Mouse (Mus musculus): ENCODE data around the gene Ncf2.

- no peak for TF ChIP-seq ZNF384 (IDR thresholded peaks at IDR 0.05; ENCODE audit: low read depth, low read length)
- no peak for TF ChIP-seq MAFK (IDR thresholded peaks at IDR 0.05; ENCODE audit: insufficient read depth, low read depth, low read length)
- TF ChIP-seq HCFC1 (IDR thresholded peaks at IDR 0.05; ENCODE audit: borderline replicate concordance, insufficient read depth, low read length) = no peak
- TF ChIP-seq ZC3H11A (IDR thresholded peaks at IDR 0.05; ENCODE audit: borderline replicate concordance, low read depth, low read length) = no peak
- TF ChIP-seq CHD2 (IDR thresholded peaks at IDR 0.05; ENCODE audit: low read depth, low read length) = no peak
Measured at GRCm38 (mm10) chr1:152784620-152785019, 15.4 kb upstream of the Ncf2 start.

Data from ES-E14 (cell line).